Mouse (Mus musculus) MEL (cell line): ENCODE measurements around the gene Ptx4. TPM values are rescaled to one million over a fixed set of nuclear protein-coding genes. Genes with fewer than 3 reads are reported as not detected.

Experiments
- DNase-seq: peaks from one replicate; pipeline ENCODE4 v3.0.0; 2011; ENCODE audit warnings: low read depth, low spot score
- H3K27ac ChIP-seq: 2 replicates; pipeline ENCODE4 v1.5.1; 2012; ENCODE audit warnings: low read depth, mild to moderate bottlenecking, control low read depth, low read length, moderate library complexity; ENCODE audit not compliant: control insufficient read depth
- H3K27me3 ChIP-seq, 2 experiments: fragments of 150-350 bp in 1 of 2; sonication (generic) in 1 of 2; 2 replicates each; pipeline ENCODE4 v1.6.1; 2012; ENCODE audit warnings: low read length in 2 of 2, mild to moderate bottlenecking in 2 of 2, improper control_type of control experiment in 1 of 2, moderate library complexity in 1 of 2; ENCODE audit not compliant: insufficient read depth in 2 of 2, control insufficient read depth in 1 of 2
- H3K36me3 ChIP-seq, 2 experiments: 2 replicates each; pipeline ENCODE4 v1.6.1; 2012 to 2014; ENCODE audit warnings: low read length in 2 of 2, improper control_type of control experiment in 1 of 2, inconsistent platforms in 1 of 2, mild to moderate bottlenecking in 1 of 2; ENCODE audit not compliant: insufficient read depth in 2 of 2, control insufficient read depth in 1 of 2
- H3K4me1 ChIP-seq, 2 experiments: fragments of 150-350 bp in 1 of 2; sonication (generic) in 1 of 2; 2 replicates each; pipeline ENCODE4 v1.6.1; 2012; ENCODE audit warnings: low read length in 2 of 2, improper control_type of control experiment in 1 of 2, mild to moderate bottlenecking in 1 of 2; ENCODE audit not compliant: insufficient read depth in 2 of 2, control insufficient read depth in 1 of 2
- H3K4me3 ChIP-seq, 2 experiments: fragments of 150-350 bp in 1 of 2; sonication (generic) in 1 of 2; 2 replicates each; pipeline ENCODE4 v1.5.1; 2012; ENCODE audit warnings: low read depth in 2 of 2, low read length in 2 of 2, mild to moderate bottlenecking in 2 of 2, moderate library complexity in 2 of 2, control low read depth in 1 of 2, improper control_type of control experiment in 1 of 2; ENCODE audit not compliant: control insufficient read depth in 1 of 2, insufficient read depth in 1 of 2
- H3K79me2 ChIP-seq: 2 replicates; pipeline ENCODE4 v1.6.1; 2012; ENCODE audit warnings: mild to moderate bottlenecking, low read length, moderate library complexity; ENCODE audit not compliant: control insufficient read depth, poor library complexity, insufficient read depth
- H3K9ac ChIP-seq: 2 replicates; pipeline ENCODE4 v1.6.1; 2012; ENCODE audit warnings: low read depth, mild to moderate bottlenecking, control low read depth, low read length, moderate library complexity; ENCODE audit not compliant: control insufficient read depth, poor library complexity, severe bottlenecking
- H3K9me3 ChIP-seq: fragments of 150-350 bp; sonication (generic); replicated peaks from 2 replicates; pipeline ENCODE4 v1.6.1; 2012; ENCODE audit warnings: mild to moderate bottlenecking, low read length, improper control_type of control experiment, moderate library complexity; ENCODE audit not compliant: insufficient read depth
- CHD1 ChIP-seq: IDR thresholded peaks from 2 replicates; pipeline ENCODE4 v1.6.1; 2012; ENCODE audit warnings: low read depth, mild to moderate bottlenecking, inconsistent platforms, low read length, improper control_type of control experiment
- CHD2 ChIP-seq: IDR thresholded peaks from 2 replicates; pipeline ENCODE4 v1.6.1; 2011; ENCODE audit warnings: low read length, improper control_type of control experiment
- E2F4 ChIP-seq: IDR thresholded peaks from 2 replicates; pipeline ENCODE4 v1.6.1; 2011; ENCODE audit warnings: low read depth, low read length, improper control_type of control experiment, borderline replicate concordance
- ETS1 ChIP-seq: IDR thresholded peaks from 2 replicates; pipeline ENCODE4 v1.6.1; 2012; ENCODE audit warnings: low read depth, mild to moderate bottlenecking, inconsistent platforms, low read length, improper control_type of control experiment, moderate library complexity
- GABPA ChIP-seq: IDR thresholded peaks from 2 replicates; pipeline ENCODE4 v1.6.1; 2012; ENCODE audit warnings: low read depth, mild to moderate bottlenecking, inconsistent platforms, low read length, improper control_type of control experiment, moderate library complexity
- KAT2A ChIP-seq: conservative IDR thresholded peaks from 2 replicates; pipeline ENCODE4 v1.6.1; 2012; ENCODE audit warnings: low read depth, low read length, improper control_type of control experiment, inconsistent platforms
- MAFK ChIP-seq: IDR thresholded peaks from 2 replicates; pipeline ENCODE4 v1.6.1; 2011; ENCODE audit warnings: low read depth, mild to moderate bottlenecking, low read length, improper control_type of control experiment, borderline replicate concordance
- MAX ChIP-seq: IDR thresholded peaks from 2 replicates; pipeline ENCODE4 v1.6.1; 2011; ENCODE audit warnings: low read length, improper control_type of control experiment
- MYB ChIP-seq: IDR thresholded peaks from 2 replicates; pipeline ENCODE4 v1.6.1; 2011; ENCODE audit warnings: mild to moderate bottlenecking, low read depth, low read length, improper control_type of control experiment
- POLR2AphosphoS5 ChIP-seq: IDR thresholded peaks from 2 replicates; pipeline ENCODE4 v1.6.1; 2012; ENCODE audit warnings: low read depth, borderline replicate concordance, mild to moderate bottlenecking, inconsistent platforms, low read length, moderate library complexity, mixed read lengths
- RAD21 ChIP-seq: IDR thresholded peaks from 2 replicates; pipeline ENCODE4 v1.6.1; 2011; ENCODE audit warnings: mild to moderate bottlenecking, low read depth, low read length, improper control_type of control experiment
- RCOR1 ChIP-seq: IDR thresholded peaks from 2 replicates; pipeline ENCODE4 v1.6.1; 2012; ENCODE audit warnings: low read depth, mild to moderate bottlenecking, inconsistent platforms, low read length, improper control_type of control experiment
- SMC3 ChIP-seq: IDR thresholded peaks from 2 replicates; pipeline ENCODE4 v1.6.1; 2011; ENCODE audit warnings: low read depth, low read length, improper control_type of control experiment
- TAL1 ChIP-seq: IDR thresholded peaks from 2 replicates; pipeline ENCODE4 v1.6.1; 2012; ENCODE audit warnings: mild to moderate bottlenecking, inconsistent platforms, low read length, moderate library complexity, mixed read lengths
- TCF12 ChIP-seq: IDR thresholded peaks from 2 replicates; pipeline ENCODE4 v1.6.1; 2014; ENCODE audit warnings: low read depth, mild to moderate bottlenecking, inconsistent platforms, low read length, improper control_type of control experiment, moderate library complexity
- UBTF ChIP-seq: IDR thresholded peaks from 2 replicates; pipeline ENCODE4 v1.6.1; 2012; ENCODE audit warnings: low read depth, mild to moderate bottlenecking, inconsistent platforms, low read length, improper control_type of control experiment, moderate library complexity, borderline replicate concordance; ENCODE audit not compliant: insufficient read depth
- USF1 ChIP-seq: IDR thresholded peaks from 2 replicates; pipeline ENCODE4 v1.6.1; 2014; ENCODE audit warnings: low read depth, mild to moderate bottlenecking, inconsistent platforms, low read length, improper control_type of control experiment, moderate library complexity
- ZC3H11A ChIP-seq: IDR thresholded peaks from 2 replicates; pipeline ENCODE4 v1.6.1; 2012; ENCODE audit warnings: low read depth, mild to moderate bottlenecking, inconsistent platforms, low read length, improper control_type of control experiment
- ZKSCAN1 ChIP-seq: IDR thresholded peaks from 2 replicates; pipeline ENCODE4 v1.6.1; 2012; ENCODE audit warnings: low read depth, mild to moderate bottlenecking, inconsistent platforms, low read length, improper control_type of control experiment, moderate library complexity
- ZMIZ1 ChIP-seq: IDR thresholded peaks from 2 replicates; pipeline ENCODE4 v1.6.1; 2012; ENCODE audit warnings: low read depth, mild to moderate bottlenecking, inconsistent platforms, low read length, improper control_type of control experiment, moderate library complexity
- ZNF384 ChIP-seq: IDR thresholded peaks from 2 replicates; pipeline ENCODE4 v1.6.1; 2012; ENCODE audit warnings: low read depth, mild to moderate bottlenecking, inconsistent platforms, low read length, improper control_type of control experiment
- polyA plus RNA-seq, 2 experiments: library from polyadenylated mRNA; stranded (reverse) in 1 of 2; unstranded in 1 of 2; fragments of >175 nt in 1 of 2; fragments of >200 nt in 1 of 2; gene quantifications; 2 replicates each; pipeline versions ENCODE4 v1.2.1 to v1.2.4; 2012; ENCODE audit warnings: low replicate concordance in 2 of 2, low read depth in 1 of 2; ENCODE audit not compliant: insufficient read length in 2 of 2, insufficient read depth in 1 of 2, missing spikeins in 1 of 2
- total RNA-seq: library from RNA; depleted of rRNA; stranded (reverse); fragments of 300-350 nt; gene quantifications from 2 replicates; pipeline ENCODE4 v1.2.3, GENCODE M21; 2012

Gene Ptx4
- total and polyA plus RNA-seq, 3 experiments, result not detected

GRCm38 (mm10) chr17:25139960-25140359 lies 19.4 kb downstream of the Ptx4 start:
- Histone ChIP-seq H3K27ac (no peak overlapping the region), H3K36me3 (no peaks in the 10 kb centered on the region), H3K9me3 (no peaks in the 10 kb centered on the region), H3K4me1 (no peaks in the 10 kb centered on the region), H3K4me3 (no peak overlapping the region), H3K9ac (no peak overlapping the region), H3K27me3 (no peaks in the 10 kb centered on the region), H3K79me2 (peaks cover 10% of the 10 kb centered on the region)
- TF ChIP-seq KAT2A (no peak), RAD21 (no peak), CHD1 (no peak), POLR2AphosphoS5 (no peak), ZKSCAN1 (no peak), ETS1 (no peak), RCOR1 (no peak), USF1 (no peak), MAX (no peak), CHD2 (no peak), ZMIZ1 (no peak), GABPA (no peak), SMC3 (no peak), TCF12 (no peak), UBTF (no peak)
- no peak for DNase-seq

- DNase-seq, result no peak
- Histone ChIP-seq H3K9me3 (no peaks in the 10 kb centered on the region), H3K4me3 (no peak within 1 kb of the TSS), H3K27ac (no peak within 1 kb of the TSS), H3K27me3 (no peaks in the 10 kb centered on the region), H3K36me3 (no peaks in the 10 kb centered on the region; a peak in 1 of 4 replicates), H3K4me1 (no peaks in the 10 kb centered on the region)
- TF ChIP-seq TCF12 (no peak), MAX (no peak), TAL1 (no peak), E2F4 (no peak), RCOR1 (no peak), MYB (no peak), USF1 (no peak), ZMIZ1 (no peak), MAFK (no peak), POLR2AphosphoS5 (no peak), GABPA (no peak), ZC3H11A (no peak), ZNF384 (no peak)
- TF ChIP-seq, all 39 proteins: peak for 0
- no peaks in the 10 kb centered on the region for H3K79me2 ChIP-seq
- H3K9ac ChIP-seq, result no peak within 1 kb of the TSS
Measured at GRCm38 (mm10) chr17:25162161-25162560, 41.6 kb downstream of the Ptx4 start, which contains the start of gene Ccdc154. TSS of gene Ccdc154 (plus strand) at chr17:25162461.
